Mouse (Mus musculus): ENCODE data around the gene Zbtb4.

DNA sequence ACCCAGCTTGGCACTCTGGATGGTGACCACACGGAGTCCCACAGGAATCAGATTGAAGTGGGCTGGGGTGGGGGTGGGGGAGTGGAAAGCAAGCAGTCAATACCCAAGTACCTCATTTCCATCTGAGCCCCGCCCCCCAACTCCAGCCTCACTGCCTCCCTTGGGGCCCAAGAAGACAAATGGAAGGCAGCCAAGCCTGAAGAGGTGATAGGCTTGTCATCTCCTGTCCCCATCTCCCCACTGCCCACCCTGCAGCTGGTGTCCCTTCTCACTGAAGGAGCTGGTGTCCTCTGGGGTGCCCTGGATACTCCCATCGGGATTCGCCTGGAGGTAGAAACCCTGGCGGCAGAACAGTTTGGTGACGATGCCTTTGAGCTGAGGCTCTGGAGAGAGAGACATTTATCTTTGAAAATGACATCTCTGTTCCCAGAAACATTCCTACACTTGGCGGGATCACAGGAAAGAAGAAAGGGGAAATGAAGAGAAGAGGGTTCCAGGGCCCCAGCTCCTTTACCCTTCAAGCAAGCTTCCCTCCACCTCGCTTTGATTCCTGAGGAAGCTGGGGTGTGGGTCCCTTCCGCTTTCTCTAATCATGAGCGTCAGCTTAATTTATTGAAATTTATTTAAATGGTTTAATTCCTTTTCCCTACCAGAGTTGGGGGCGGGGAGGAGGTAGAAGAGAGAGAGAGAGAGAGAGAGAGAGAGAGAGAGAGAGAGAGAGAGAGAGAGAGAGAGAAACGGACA is 33.9 kb downstream of the Zbtb4 start:
- TF ChIP-seq CTCF (IDR thresholded peaks at IDR 0.05; ENCODE audit: borderline replicate concordance, insufficient read depth, low read depth, low read length) (no peak), POLR2A (IDR thresholded peaks at IDR 0.05; ENCODE audit: borderline replicate concordance, insufficient read depth, low read length) (no peak)
